Mouse (Mus musculus) Patski (cell line): Measurements from ENCODE around the gene Sri. TPM values are rescaled to one million over a fixed set of nuclear protein-coding genes. Genes with fewer than 3 reads are reported as not detected.

ENCODE experiments used
- ATAC-seq: fragments of 100-300 bp; one replicate; pipeline ENCODE4 v1.8.0; 2021
- CTCF ChIA-PET: fragments of 350-600 bp; sonication (Branson Sonifier 250); formaldehyde crosslinking; loops from one replicate; lab custom pipeline; 2022; ENCODE audit warnings: inconsistent platforms; lab: Charles Lee
- POLR2A ChIA-PET: fragments of 350-600 bp; sonication (Branson Sonifier 250); formaldehyde crosslinking; loops from one replicate; lab custom pipeline; 2022; ENCODE audit warnings: antibody characterized with exemption, inconsistent platforms; lab: Charles Lee
- DNase-seq: peaks from one replicate; pipeline ENCODE4 v3.0.0-alpha.2; 2011; ENCODE audit warnings: low read depth, low spot score
- H3K27me3 ChIP-seq: fragments of 371-371 bp; one replicate; pipeline ENCODE4 v1.5.1; 2021
- CTCF ChIP-seq: fragments of 100-300 bp; IDR thresholded peaks from one replicate; pipeline ENCODE4 v1.5.1; 2021
- in situ Hi-C: fragments of 300-500 bp; cut with MboI; formaldehyde crosslinking; loops from 3 replicates; pipeline ENCODE4 v1.11.1; 2018; ENCODE audit warnings: low pct_unique_long_range_greater_than_20kb, mixed read lengths
- polyA plus RNA-seq: library from polyadenylated mRNA; unstranded; gene quantifications from one replicate; pipeline ENCODE4 v1.2.3, GENCODE M21; 2021

The Sri gene
- polyA plus RNA-seq, 1 experiment from 2014 or later: 194 TPM

GRCm38 (mm10) chr5:8057018-8057323, 11.1 kb downstream of the Sri start:
- CTCF ChIA-PET: interaction anchor here (1.4 to 2.2 kb wide), 2 partner anchors 20 to 53 kb away, joined by 3 to 6 read pairs; no protein-coding TSS in a partner anchor
- ATAC-seq (no peak), DNase-seq (no peak)
- TF ChIP-seq CTCF: no peak
- H3K27me3 ChIP-seq: no peaks in the 10 kb centered on the region
- in situ Hi-C loops: no loop called here
- POLR2A ChIA-PET: no interaction called here

GRCm38 (mm10) chr5:8058056-8058455, 12.2 kb downstream of the Sri start:
- DNase-seq (no peak), ATAC-seq (no peak)
- in situ Hi-C loops: no loop called here
- CTCF ChIA-PET: interaction anchor here (2.2 kb wide), 1 partner anchor 52 kb away, joined by 6 read pairs; no protein-coding TSS in a partner anchor
- TF ChIP-seq CTCF: no peak
- H3K27me3 ChIP-seq: no peaks in the 10 kb centered on the region
- POLR2A ChIA-PET: no interaction called here

GRCm38 (mm10) chr5:8062469-8062868, 16.6 kb downstream of the Sri start:
- in situ Hi-C loops: no loop called here
- no peaks in the 10 kb centered on the region for H3K27me3 ChIP-seq
- ChIA-PET POLR2A (no interaction called here), CTCF (interaction anchor here (2.0 to 3.5 kb wide), 2 partner anchors 10 to 12 kb away, joined by 7 to 13 read pairs; no protein-coding TSS in a partner anchor)
- no peak for TF ChIP-seq CTCF
- no peak for ATAC-seq
- DNase-seq: no peak

- ChIA-PET POLR2A (no interaction called here), CTCF (interaction anchor here (2.0 to 3.5 kb wide), 2 partner anchors 9 to 13 kb away, joined by 7 to 13 read pairs; no protein-coding TSS in a partner anchor)
- no peak for TF ChIP-seq CTCF
- in situ Hi-C loops: no loop called here
- no peak for DNase-seq
- no peak for ATAC-seq
- no peaks in the 10 kb centered on the region for H3K27me3 ChIP-seq
These were observed 17.3 kb downstream of the Sri start for GRCm38 (mm10) chr5:8063207-8063606.

GRCm38 (mm10) chr5:8073406-8073805, 27.5 kb downstream of the Sri start:
- CTCF ChIA-PET: interaction anchor here (2.6 kb wide), 1 partner anchor 10 kb away, joined by 13 read pairs; no protein-coding TSS in a partner anchor
- no peaks in the 10 kb centered on the region for H3K27me3 ChIP-seq
- POLR2A ChIA-PET: no interaction called here
- in situ Hi-C loops: no loop called here
- TF ChIP-seq CTCF: no peak
- no peak for DNase-seq
- ATAC-seq: no peak

GRCm38 (mm10) chr5:8073901-8074561, 28.2 kb downstream of the Sri start:
- TF ChIP-seq CTCF: no peak
- in situ Hi-C loops: no loop called here
- no peak for DNase-seq
- POLR2A ChIA-PET: no interaction called here
- CTCF ChIA-PET: no interaction called here
- no peaks in the 10 kb centered on the region for H3K27me3 ChIP-seq
- ATAC-seq: no peak

GRCm38 (mm10) chr5:8077481-8077880, 31.6 kb downstream of the Sri start:
- TF ChIP-seq CTCF: no peak
- in situ Hi-C loops: no loop called here
- H3K27me3 ChIP-seq: no peaks in the 10 kb centered on the region
- CTCF ChIA-PET: interaction anchor here (1.0 kb wide), 1 partner anchor 26 kb away, joined by 4 read pairs; no protein-coding TSS in a partner anchor
- DNase-seq: no peak
- ATAC-seq: no peak
- POLR2A ChIA-PET: no interaction called here

- CTCF ChIA-PET: no interaction called here
- DNase-seq: no peak
- TF ChIP-seq CTCF: no peak
- H3K27me3 ChIP-seq: peaks cover 3% of the 10 kb centered on the region
- ATAC-seq: no peak
- POLR2A ChIA-PET: no interaction called here
- in situ Hi-C loops: no loop called here
These were observed 37.1 kb downstream of the Sri start for GRCm38 (mm10) chr5:8082800-8083509.

GRCm38 (mm10) chr5:8085661-8086060, 39.8 kb downstream of the Sri start:
- H3K27me3 ChIP-seq: peaks cover 6% of the 10 kb centered on the region
- POLR2A ChIA-PET: no interaction called here
- CTCF ChIA-PET: interaction anchor here (1.2 kb wide), 1 partner anchor 25 kb away, joined by 3 read pairs; no protein-coding TSS in a partner anchor
- ATAC-seq (no peak), DNase-seq (no peak)
- in situ Hi-C loops: no loop called here
- no peak for TF ChIP-seq CTCF

GRCm38 (mm10) chr5:8088147-8088546, 42.3 kb downstream of the Sri start:
- in situ Hi-C loops: no loop called here
- ChIA-PET POLR2A (no interaction called here), CTCF (interaction anchor here (1.6 kb wide), 1 partner anchor 20 kb away, joined by 4 read pairs; no protein-coding TSS in a partner anchor)
- DNase-seq: no peak
- no peak for TF ChIP-seq CTCF
- peaks cover 23% of the 10 kb centered on the region for H3K27me3 ChIP-seq
- ATAC-seq: no peak

GRCm38 (mm10) chr5:8094921-8095320, 49.0 kb downstream of the Sri start:
- POLR2A ChIA-PET: no interaction called here

More at GRCm38 (mm10) chr5:8094921-8095320, 49.0 kb downstream of the Sri start:
- TF ChIP-seq CTCF: no peak
- DNase-seq (no peak), ATAC-seq (no peak)
- CTCF ChIA-PET: no interaction called here
- in situ Hi-C loops: no loop called here
- H3K27me3 ChIP-seq: peaks cover 55% of the 10 kb centered on the region
